Mouse (Mus musculus): Measurements from ENCODE around the gene Akap5.

Gene Akap5

DNA sequence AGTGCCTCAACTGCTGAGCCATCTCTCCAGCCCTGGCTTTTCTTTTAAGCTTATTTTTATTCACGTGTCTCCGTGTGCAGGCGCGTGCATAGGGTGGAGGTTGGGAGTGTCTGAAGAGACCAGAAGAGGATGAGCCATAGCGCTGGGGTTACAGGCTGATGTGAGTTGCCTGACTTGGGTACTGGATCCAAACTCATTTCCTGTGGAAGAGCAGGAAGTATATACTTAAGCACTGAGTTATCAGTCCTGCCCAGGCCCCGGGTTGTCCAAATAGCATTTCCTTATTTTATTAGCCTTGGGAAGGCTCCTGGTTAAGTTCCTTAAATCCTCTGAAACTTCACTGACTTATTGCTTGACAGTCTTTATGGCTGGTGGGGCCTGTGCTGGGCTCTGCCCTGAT is 14.7 kb upstream of the Akap5 start:
- no peak for DNase-seq (ENCODE audit: extremely low spot score, low read depth, low spot score)

DNA sequence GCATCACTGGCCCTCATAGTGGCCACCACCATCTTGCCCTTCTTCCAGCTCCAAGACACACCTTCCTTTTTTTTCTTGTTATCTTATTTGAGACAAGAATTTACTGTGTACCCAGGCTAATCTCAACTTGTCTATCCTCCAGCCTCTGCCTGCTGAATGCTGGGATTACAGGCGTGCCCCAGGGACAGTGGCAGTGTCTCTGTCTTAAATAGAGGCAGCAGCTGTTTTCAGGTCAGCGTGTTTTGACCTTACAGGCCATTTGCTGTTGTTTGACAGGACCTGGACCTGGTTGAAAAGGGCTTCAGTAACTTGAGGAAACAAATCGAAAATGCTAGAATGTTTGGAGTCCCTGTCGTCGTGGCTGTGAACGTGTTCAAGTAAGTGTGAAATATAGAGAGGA is 14.1 kb upstream of the Akap5 start:
- no peak for DNase-seq (ENCODE audit: extremely low spot score, low read depth, low spot score)

DNA sequence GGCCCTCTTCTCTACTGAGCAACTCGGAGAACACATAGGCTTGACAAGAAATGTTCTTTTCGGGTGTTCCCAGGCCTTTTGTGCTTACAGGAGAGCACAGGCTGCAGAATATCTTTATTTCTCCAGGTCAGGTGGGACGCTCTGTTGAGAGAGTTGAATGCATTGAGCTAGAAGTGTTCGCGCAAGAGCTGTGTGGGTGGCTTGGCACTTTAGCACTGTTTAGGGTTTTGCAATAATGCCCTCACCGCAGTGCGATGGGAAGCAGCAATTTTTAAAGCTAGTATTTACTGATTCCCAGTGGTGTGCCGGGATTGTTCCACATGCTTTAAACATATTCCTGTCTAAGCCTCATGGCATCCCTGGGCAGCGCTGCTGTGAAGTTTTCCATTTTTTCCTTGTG is 13.5 kb upstream of the Akap5 start:
- DNase-seq (ENCODE audit: extremely low spot score, low read depth, low spot score): no peak

DNA sequence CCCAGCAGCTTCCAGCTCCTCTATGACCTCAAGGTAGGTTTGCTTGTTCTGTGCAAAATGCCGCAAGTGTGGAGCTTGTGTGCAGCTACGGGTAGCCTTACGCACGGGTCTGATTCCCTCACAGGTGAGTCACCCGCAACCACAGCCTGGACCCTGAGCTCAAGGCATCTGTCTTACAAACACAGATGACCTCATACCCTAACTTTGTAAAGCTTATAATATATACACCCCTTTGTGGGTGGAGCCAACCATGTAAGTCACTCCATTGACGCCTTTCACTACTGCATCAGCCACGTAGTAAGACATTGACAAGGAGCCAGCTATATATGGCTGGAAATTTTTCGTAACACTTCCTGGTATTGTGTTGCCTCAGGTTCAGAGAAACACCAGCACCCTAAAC is 12.7 kb upstream of the Akap5 start:
- DNase-seq (ENCODE audit: extremely low spot score, low read depth, low spot score): no peak

DNA sequence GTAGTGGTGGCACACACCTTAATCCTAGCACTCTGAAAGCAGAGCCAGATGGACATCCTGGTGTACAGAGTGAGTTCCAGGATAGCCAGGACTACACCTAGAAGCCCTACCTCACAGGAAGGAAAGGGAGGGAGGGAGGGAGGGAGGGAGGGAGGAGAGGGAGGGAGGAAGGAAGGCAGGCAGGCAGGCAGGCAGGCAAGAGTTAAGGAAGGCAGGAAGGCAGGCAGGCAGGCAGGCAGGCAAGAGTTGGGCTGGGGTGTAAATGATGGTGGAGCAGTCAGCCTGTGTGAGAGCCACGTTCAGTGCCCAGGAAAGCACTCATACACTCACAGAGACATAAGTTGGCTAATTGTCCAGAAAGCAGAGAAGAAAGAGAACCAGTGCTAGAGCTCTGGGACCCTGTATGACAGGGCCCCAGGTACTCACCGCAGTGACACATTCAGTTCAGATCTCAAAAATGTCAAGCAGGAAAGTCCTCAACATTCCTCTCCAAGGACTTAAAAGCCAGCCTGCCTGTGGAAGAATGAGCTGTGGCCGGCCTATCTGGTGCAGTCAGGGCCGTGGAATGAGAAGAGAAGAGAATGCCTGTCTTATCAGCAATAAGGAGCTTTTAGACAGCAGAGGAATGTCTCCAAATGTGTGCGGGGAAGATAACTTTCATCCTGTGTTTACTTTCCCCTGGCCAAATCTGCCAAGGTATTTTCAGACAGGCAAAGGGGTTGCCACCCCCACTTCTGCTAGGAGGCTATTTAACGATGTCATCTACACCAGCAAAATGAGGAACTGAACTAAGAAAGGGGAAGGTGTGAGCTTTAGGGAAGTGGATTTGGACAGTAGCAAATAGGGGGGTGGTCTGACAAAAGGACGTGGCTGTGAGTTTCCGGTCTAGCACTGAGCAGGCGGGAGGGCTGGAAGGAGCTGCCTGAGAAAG is 6.1 kb upstream of the Akap5 start:
- DNase-seq (ENCODE audit: extremely low spot score, low read depth, low spot score): no peak

DNA sequence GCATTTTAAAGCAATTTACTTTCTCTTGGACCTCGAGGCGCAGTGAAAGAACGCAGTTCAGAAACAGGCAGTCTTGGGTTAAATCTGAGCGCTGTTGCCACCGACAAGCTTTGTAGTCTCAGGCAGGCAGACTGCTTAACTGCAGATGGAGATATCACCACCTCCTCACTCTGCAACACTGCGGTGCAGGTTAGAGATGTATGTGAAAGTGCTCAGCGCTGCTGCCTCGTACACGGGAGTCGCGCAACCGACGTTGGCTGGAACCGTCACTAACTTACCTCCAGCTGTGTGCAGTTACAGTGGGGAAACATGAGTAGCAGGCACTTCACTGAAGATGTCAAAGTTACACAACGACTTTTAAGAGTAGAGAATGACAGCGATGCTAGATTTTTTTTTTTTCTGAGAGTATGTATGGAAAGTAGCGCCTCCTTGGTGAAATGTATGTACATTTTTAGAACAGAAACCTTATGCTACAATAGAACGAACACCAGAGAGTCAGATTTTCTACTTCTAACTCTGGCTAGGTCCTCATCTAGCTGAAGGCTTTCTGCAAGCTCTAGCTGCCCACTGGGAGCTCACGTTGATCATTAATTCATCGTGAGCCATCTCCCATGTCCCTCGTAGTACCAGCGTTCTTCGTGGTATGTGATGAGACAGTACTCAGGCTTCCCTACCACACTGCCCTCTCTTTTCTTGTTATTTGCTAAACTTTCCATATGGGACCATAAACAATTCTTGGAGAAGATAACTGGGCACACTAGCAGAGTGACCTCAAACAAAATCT is 1.9 kb downstream of the Akap5 start:
- DNase-seq (ENCODE audit: extremely low spot score, low read depth, low spot score): no peak

DNA sequence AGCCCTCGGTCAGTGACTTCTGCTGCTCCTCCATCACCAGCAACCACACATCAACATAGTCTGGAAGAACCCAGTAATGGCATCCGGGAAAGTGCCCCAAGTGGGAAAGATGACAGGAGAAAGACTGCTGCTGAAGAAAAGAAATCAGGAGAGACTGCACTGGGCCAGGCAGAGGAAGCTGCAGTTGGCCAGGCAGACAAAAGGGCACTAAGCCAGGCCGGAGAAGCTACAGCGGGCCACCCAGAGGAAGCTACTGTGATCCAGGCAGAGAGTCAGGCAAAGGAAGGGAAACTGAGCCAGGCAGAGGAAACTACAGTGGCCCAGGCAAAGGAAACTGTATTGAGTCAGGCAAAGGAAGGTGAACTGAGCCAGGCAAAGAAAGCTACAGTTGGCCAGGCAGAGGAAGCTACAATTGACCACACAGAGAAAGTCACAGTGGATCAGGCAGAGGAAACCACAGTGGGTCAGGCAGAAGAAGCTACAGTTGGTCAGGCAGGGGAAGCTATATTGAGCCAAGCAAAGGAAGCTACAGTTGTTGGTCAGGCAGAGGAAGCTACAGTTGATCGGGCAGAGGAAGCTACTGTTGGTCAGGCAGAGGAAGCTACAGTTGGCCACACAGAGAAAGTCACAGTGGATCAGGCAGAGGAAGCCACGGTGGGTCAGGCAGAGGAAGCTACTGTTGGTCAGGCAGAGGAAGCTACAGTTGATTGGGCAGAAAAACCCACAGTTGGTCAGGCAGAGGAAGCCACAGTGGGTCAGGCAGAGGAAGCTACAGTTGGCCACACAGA is 4.1 kb downstream of the Akap5 start:
- DNase-seq (ENCODE audit: extremely low spot score, low read depth, low spot score): no peak

DNA sequence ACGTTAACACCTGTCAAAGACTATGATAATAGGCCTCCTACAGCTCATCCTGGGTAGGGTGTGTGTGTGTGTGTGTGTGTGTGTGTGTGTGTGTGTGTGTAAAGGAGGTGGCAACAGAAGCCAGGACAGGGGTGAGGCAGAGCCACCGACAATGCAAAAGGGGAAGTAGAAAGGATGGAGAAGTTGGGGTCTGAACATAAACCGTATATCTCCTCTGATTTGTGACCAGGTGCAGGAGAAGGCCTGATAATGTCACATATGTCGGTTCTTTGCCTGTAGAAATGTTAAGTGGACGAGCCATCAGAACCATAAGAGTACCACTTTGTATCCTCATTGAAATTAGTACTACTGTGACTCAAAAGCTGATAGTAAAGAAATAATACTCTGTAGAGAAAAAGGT is 9.0 kb downstream of the Akap5 start:
- DNase-seq (ENCODE audit: extremely low spot score, low read depth, low spot score): no peak

DNA sequence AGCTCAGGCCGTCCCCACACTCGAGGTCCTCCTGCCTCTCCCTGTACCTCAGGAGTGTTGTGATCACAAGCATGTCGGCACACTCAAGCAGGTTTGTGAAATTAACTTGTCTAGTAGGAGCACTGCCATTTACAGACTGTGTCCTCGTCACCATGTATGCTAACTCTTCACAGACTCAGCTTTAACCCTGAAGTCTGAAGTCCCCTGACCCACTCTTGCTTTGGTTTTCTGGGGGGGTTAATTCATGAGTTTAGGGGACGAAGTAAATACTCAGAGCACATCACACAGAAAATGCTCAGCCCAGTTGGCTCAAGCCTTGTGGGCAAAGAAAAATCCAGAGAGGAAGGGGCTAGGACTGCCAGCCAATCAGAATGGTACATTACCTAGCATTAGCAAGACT is 10.9 kb downstream of the Akap5 start:
- no peak for DNase-seq (ENCODE audit: extremely low spot score, low read depth, low spot score)

DNA sequence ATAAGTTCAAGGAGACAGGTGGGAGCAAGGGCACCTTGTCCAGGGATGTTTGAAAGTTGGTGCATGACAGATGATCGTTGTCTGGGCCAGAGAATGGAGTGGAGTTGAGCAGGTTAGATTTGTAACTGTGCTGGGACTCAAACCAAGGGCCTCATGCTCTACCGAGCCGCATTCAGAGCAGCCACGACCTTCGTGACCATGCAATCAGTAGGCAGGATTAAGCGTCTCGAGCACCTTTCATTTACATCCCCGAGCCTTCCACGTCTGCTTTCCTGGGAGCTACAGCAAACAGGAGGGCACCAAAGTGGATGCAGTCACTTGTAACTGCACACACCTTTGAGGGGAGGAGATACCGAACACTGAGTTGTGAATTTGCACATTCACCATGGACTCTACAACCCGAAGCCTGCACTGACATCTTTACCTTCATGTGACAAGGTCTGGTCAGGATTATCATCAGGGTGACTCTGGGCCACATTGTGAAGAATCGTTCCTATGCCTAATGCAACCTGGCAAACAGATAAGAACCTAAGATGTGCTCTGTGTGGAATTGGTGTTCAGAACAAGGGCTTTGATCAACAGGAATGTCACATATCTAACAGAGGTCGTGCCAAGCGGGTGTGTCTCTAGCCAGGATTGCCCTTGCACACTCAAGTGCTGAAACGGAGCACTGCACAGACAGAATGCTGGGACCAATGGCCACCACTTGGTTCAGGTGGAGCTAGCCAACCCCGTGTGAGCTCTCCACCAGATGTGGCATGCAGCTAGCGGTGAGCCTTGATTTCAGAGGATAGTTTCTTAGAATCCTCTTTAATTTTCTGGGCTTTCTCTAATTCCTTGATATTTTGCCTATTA is 11.6 kb downstream of the Akap5 start:
- no peak for DNase-seq (ENCODE audit: extremely low spot score, low read depth, low spot score)

DNA sequence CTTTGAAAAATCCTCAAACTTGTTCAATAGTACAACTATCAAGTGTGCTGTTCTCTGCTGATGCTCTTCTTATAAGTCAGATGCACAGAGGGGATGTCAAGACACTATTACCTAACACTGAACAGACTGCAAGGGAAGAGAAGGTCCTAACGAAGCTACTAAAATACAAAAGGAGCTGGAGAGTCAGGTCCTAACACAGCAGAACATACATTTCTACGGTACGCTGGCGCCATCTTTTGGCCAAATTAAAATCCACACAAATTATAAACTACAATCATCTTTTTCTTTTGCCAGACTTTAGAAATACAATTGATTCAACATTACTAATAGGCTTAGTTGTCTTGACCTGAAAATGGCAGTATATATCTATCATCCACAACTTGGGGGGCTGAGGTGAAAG is 16.4 kb downstream of the Akap5 start:
- DNase-seq (ENCODE audit: extremely low spot score, low read depth, low spot score): no peak

DNA sequence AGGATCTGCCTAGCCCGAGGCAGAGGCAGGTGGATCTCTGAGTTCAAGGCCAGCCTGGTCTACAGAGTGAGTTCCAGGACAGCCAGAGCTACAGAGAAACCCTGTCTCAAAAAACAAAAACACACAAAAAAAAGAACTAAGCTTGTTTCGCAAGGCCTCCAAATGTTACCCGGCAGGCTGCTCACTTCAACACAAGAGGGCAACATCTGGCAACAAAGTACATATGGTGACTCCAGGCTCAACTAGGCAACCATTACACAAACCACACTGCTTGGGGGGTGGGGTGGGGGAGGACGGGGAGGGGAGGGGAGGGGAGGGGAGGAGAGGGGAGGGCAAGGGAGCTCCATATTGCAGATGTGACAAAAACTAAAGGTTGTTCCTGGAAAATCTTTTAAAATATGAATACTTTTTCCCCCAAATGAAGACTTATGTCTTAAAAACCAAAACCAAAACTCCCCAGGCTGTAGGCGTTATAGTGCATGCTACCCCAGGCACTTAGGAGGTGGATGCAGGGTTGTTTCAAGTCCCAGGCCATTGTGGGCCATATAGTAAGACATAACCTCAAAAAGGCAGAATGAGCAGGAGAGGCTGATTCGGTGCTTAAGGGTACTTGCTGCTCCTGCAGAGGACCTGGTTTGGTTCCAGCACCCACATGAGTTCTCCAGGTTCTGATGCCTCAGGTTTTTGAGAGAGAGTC is 21.2 kb downstream of the Akap5 start:
- no peak for DNase-seq (ENCODE audit: extremely low spot score, low read depth, low spot score)

DNA sequence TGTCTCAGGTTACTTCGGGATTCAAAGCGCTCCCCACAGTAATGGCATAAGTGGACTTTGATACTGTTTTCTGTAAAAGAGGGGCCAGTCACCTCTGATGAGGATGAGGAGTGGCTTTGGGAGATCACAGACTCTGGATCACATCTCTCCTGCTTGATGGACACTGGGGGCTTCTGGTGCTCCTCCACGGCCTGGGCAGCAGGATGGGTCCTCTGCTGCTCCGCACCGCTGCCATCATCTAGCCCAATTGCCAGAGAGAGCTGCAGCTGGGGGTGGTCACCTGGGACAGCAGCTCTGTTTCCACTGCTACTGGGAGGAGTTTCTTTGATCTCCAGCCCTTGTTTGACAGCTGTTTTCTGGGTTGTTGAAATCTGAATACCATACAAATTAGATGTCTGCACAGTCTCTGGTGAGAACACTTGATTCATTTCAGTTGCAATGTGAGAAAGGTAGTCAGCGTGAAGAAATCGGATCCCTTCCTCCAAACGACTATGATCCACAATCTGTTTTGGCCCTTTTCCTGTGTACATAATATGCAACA is 25.1 kb downstream of the Akap5 start:
- DNase-seq (ENCODE audit: extremely low spot score, low read depth, low spot score): no peak

DNA sequence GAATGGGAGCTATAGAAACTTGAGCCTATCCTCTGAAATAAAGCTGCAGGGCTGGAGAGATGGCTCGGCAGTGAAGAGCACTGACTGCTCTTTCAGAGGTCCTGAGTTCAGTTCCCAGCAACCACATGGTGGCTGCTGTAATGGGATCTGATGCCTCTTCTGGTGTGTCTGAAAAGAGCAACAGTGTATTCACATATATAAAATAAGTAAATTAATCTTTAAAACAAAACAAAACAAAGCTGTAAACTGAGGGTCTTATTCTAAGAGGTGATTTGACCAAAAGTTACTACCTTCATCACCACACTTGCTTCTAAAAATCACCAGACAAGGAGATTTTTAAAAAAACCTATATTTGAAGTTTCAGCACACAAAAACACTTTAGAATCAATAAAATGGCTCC is 36.2 kb downstream of the Akap5 start:
- no peak for DNase-seq (ENCODE audit: extremely low spot score, low read depth, low spot score)

DNA sequence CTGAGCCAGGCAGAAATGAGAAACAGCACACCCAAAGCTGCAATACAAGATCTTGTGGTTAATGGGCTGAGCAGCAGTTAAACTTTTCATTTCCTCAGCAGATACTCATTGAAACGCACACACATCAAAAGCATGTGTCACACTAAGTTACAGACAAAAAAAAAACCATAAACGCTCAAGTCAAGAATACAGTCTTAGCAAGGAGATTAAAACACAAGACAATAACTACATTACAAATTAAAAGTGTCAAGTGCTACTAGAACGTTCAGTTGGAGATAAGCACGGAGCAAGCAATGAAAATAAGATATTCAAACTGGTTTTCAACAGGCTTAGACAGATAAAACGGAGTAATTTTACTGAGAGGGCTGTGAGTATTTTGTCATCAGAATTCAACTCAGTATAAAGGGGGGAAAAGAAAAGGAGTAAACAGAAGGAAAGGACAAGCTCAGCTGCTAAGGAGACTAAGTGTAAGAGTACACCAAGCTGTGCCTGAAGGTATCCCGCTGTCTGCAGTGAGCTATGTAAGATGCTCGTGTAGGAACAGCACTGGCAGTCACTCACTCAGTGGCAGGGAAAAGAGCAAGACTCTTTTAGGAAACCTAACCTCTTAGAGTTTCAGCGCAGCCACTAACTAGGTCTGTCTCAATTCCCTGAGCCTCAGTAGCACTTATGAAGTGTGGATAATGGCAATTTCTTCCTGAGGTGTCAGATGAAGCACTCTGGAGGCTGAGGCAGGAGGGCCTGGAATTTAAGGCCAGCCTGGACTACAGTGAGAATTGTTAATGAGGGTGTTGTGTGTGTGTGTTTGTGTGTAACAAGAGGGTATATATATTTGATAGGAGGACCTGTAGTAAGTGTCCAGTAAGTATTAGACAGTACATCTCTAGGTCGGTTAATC is 37.0 kb downstream of the Akap5 start:
- DNase-seq (ENCODE audit: extremely low spot score, low read depth, low spot score): no peak

DNA sequence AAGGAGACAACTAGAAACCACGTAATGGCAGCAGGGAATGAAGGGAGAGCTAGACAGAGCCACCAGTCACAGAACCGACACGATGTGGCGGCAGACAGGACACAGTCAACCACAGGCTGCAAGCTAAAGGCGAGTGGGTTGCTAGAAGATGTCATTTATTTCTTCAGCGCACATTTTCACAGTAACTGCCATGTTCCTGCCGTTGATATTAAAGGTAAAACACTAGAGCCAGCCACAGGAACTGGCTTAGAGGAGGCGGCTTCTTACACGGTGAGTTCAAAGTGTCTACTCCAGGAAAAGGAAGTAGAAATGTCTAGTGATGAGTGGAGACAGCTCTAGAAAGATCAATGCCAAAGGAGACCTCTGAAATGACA is 37.6 kb downstream of the Akap5 start:
- no peak for DNase-seq (ENCODE audit: extremely low spot score, low read depth, low spot score)

DNA sequence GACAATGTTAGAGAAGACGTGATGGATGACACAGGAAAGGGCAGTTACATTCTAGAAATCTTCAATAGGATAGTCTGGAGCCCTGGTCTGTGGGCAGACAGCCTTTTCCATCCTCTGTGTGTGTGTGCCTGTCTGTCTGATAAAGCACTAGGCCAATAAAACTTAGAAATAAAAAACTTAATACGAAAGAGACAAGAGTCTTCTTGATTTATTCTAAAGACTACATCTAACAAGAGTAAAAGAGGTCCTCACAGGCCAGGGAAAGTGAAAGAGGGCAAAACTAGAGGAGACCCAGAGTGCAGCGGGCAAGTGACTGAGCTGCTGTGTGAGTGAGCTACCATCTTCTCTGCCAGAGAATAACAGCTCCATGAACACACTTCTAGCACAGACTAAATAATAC is 41.6 kb downstream of the Akap5 start:
- no peak for DNase-seq (ENCODE audit: extremely low spot score, low read depth, low spot score)

DNA sequence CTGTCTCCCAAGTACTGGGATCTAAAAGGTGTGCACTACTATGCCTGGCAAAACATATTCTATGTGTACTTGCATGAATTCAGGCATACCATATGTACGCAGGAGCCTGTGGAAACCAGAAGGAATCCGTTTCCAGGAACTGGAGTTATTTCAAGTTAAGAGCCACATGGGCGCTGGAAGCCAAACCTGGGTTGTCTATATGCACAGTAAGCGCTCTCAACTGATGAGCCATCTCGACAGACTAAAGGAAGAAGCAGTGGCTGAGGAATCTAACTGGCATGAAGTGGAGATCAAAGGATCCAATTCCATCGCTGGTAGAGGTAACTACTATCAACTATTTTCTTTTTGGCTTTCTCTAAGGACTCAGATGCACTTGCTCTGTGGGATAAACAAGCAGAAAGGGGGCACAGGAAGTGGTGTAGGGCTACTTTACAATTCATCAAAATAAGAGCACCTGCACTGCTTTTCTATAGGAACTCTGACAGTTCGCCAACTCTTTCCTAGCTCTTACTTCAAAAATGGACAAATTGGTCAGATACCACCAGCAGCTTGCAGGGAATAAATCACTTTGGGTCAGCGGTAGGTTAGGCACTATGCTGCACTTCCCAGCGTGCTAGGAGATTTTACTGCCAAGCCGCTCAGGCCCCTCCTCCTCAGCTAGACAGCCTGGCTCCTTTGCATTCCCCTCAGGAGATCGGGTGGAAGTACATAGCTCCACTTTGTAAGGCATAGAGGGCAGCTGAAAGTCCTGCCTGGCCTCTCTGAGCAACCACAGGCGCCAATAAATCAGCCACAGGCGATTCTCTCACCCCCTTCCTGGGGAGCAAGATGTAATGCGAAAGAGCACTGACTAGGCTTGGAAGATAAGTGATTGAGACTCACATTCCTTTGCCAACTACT is 42.7 kb downstream of the Akap5 start:
- DNase-seq (ENCODE audit: extremely low spot score, low read depth, low spot score): no peak
